Comparison of ENCODE assay signal across 8 mouse cellular contexts in genomic region chr15:36939153-36939552, GRCm38 (mm10).
DNase-seq lines count a peak whose midpoint lies in the region; ATAC-seq and TF ChIP-seq lines count a peak whose summit lies in the region.

No protein-coding gene starts in this region.

- H3K4me3 ChIP-seq in kidney, embryonic 16.5 days (ENCODE audit: low read length): peak overlapping the region; percentile 60
- peak overlapping the region; percentile 61 for H3K4me3 ChIP-seq in embryonic facial prominence, embryonic 10.5 days
- peak overlapping the region; percentile 49 for H3K4me3 ChIP-seq in hindbrain, postnatal 0 days (ENCODE audit: low read length)
- peak overlapping the region; percentile 21 for H3K4me3 ChIP-seq in myocyte

- no peak for DNase-seq in kidney, postnatal 14 days
- no peak for DNase-seq in embryonic facial prominence, embryonic 10.5 days (ENCODE audit: low spot score)
- DNase-seq in hindbrain, postnatal 0 days (ENCODE audit: low spot score): no peak
- DNase-seq in left cerebral cortex, adult 18-20 months (ENCODE audit: low spot score in 2 of 2): no peak
- no peak for DNase-seq in left cerebral cortex, adult 8-10 months (ENCODE audit: low spot score in 2 of 2)

- H3K9me3 ChIP-seq in kidney, embryonic 16.5 days (ENCODE audit: low read length): no peaks in the 10 kb centered on the region
- H3K9me3 ChIP-seq in embryonic facial prominence, embryonic 10.5 days: no peaks in the 10 kb centered on the region
- no peaks in the 10 kb centered on the region for H3K9me3 ChIP-seq in hindbrain, postnatal 0 days (ENCODE audit: low read length)

- 26% methylated on average over 9 of the region's 9 CpGs for WGBS in kidney, embryonic 16.5 days
- 31% methylated on average over 9 of the region's 9 CpGs for WGBS in embryonic facial prominence, embryonic 10.5 days
- WGBS in hindbrain, postnatal 0 days: 23% methylated on average over 9 of the region's 9 CpGs

- H3K9ac ChIP-seq in kidney, embryonic 16.5 days (replicated peaks; ENCODE audit: low read length): peak overlapping the region; percentile 80
- H3K9ac ChIP-seq in hindbrain, postnatal 0 days (replicated peaks; ENCODE audit: low read length): peak overlapping the region; percentile 71

- TF ChIP-seq CTCF in hindbrain, postnatal 0 days (IDR thresholded peaks at IDR 0.05; ENCODE audit: low read depth): no peak

- peak; percentile 35 for ATAC-seq in kidney, embryonic 16.5 days (ENCODE audit: low FRiP score, low TSS enrichment)
- peak; percentile 6 for ATAC-seq in hindbrain, postnatal 0 days
- no peak for ATAC-seq in monocyte, adult 5-6 weeks (replicated peaks; ENCODE audit: insufficient number of reproducible peaks, low FRiP score, low TSS enrichment, poor library complexity, severe bottlenecking)

- H3ac ChIP-seq in myocyte (ENCODE audit: control insufficient read depth, insufficient read length): peak overlapping the region; percentile 14

- peaks cover 8% of the 10 kb centered on the region for H3K4me1 ChIP-seq in kidney, embryonic 16.5 days (ENCODE audit: insufficient read depth, low read length)
- peaks cover 43% of the 10 kb centered on the region for H3K4me1 ChIP-seq in embryonic facial prominence, embryonic 10.5 days
- H3K4me1 ChIP-seq in hindbrain, postnatal 0 days (ENCODE audit: insufficient read depth, low read length): peaks cover 22% of the 10 kb centered on the region

- no peaks in the 10 kb centered on the region for H3K79me2 ChIP-seq in myocyte (ENCODE audit: control insufficient read depth, insufficient read depth)

- no peaks in the 10 kb centered on the region for H3K27me3 ChIP-seq in kidney, embryonic 16.5 days (ENCODE audit: insufficient read depth, low read length)
- H3K27me3 ChIP-seq in embryonic facial prominence, embryonic 10.5 days (replicated peaks; ENCODE audit: low read depth, poor library complexity, severe bottlenecking): no peaks in the 10 kb centered on the region; the same call in 1 of the 2 replicates
- no peaks in the 10 kb centered on the region for H3K27me3 ChIP-seq in hindbrain, postnatal 0 days (ENCODE audit: insufficient read depth, low read length)
- H3K27me3 ChIP-seq in myocyte (ENCODE audit: control insufficient read depth, insufficient read depth, insufficient read length): no peaks in the 10 kb centered on the region

- TF ChIP-seq POLR2A in myocyte (IDR thresholded peaks at IDR 0.05; ENCODE audit: insufficient read length, low read depth): no peak

- H3K27ac ChIP-seq in kidney, embryonic 16.5 days (ENCODE audit: low read length): 0 out of 2 replicates have a peak overlapping the region, but pooled peaks have one; percentile 47
- peak overlapping the region; percentile 89 for H3K27ac ChIP-seq in embryonic facial prominence, embryonic 10.5 days (replicated peaks)
- H3K27ac ChIP-seq in hindbrain, postnatal 0 days: peak overlapping the region; percentile 96

- H3K36me3 ChIP-seq in kidney, embryonic 16.5 days (ENCODE audit: insufficient read depth, low read length): no peaks in the 10 kb centered on the region
- no peaks in the 10 kb centered on the region for H3K36me3 ChIP-seq in embryonic facial prominence, embryonic 10.5 days (replicated peaks)
- H3K36me3 ChIP-seq in hindbrain, postnatal 0 days (ENCODE audit: insufficient read depth, low read length): no peaks in the 10 kb centered on the region
- no peaks in the 10 kb centered on the region for H3K36me3 ChIP-seq in myocyte (ENCODE audit: control insufficient read depth, insufficient read depth)

- peak overlapping the region; percentile 85 for H3K4me2 ChIP-seq in kidney, embryonic 16.5 days (replicated peaks; ENCODE audit: low read depth, low read length)
- H3K4me2 ChIP-seq in hindbrain, postnatal 0 days (ENCODE audit: low read depth, low read length): peak overlapping the region; percentile 81
- H3K4me2 ChIP-seq in myocyte (ENCODE audit: low read depth): peak overlapping the region; percentile 93

TF ChIP-seq in myocyte, 11 proteins besides CTCF, POLR2A, EP300 and RAD21:
- TF ChIP-seq REST (IDR thresholded peaks at IDR 0.05; ENCODE audit: insufficient read depth, insufficient read length): no peak
- TF ChIP-seq POLR2AphosphoS2 (IDR thresholded peaks at IDR 0.05; ENCODE audit: insufficient read length, low read depth): no peak
- no peak for TF ChIP-seq TCF3 (IDR thresholded peaks at IDR 0.05; ENCODE audit: insufficient read length, low read depth)
- TF ChIP-seq MAX (IDR thresholded peaks at IDR 0.05; ENCODE audit: low read depth): no peak
- TF ChIP-seq CEBPB (IDR thresholded peaks at IDR 0.05; ENCODE audit: insufficient read depth, poor library complexity, severe bottlenecking): no peak
- no peak for TF ChIP-seq USF1 (IDR thresholded peaks at IDR 0.05; ENCODE audit: low read depth)
- no peak for TF ChIP-seq E2F4 (IDR thresholded peaks at IDR 0.05; ENCODE audit: insufficient read depth)
- TF ChIP-seq MYOD1 (IDR thresholded peaks at IDR 0.05; ENCODE audit: control insufficient read depth in 1 of 3, insufficient read length in 2 of 3, low read depth in 2 of 3): no peak
- TF ChIP-seq MYOG (IDR thresholded peaks at IDR 0.05; ENCODE audit: control insufficient read depth in 1 of 3, insufficient read depth in 1 of 3, insufficient read length in 2 of 3, low read depth in 2 of 3): no peak
- no peak for TF ChIP-seq SRF (IDR thresholded peaks at IDR 0.05; ENCODE audit: control insufficient read depth, insufficient read length, low read depth)
- TF ChIP-seq TCF12 (IDR thresholded peaks at IDR 0.05; ENCODE audit: insufficient read depth, poor library complexity, severe bottlenecking): no peak
